Mouse (Mus musculus) hindbrain, embryonic 14.5 days (tissue): ENCODE measurements around the gene Myh10. TPM values are rescaled to one million over a fixed set of nuclear protein-coding genes. Genes with fewer than 3 reads are reported as not detected.
"Not testable (repeated sequence)": the region's sequence is repeated elsewhere in the genome, so short reads cannot be mapped to it uniquely, and the experiment has no call there.

Experiments used
- ATAC-seq: fragments of 200-750 bp; cut with Nextera tagmentation; 2 replicates; pipeline ENCODE4 v1.8.0; 2017; ENCODE audit warnings: moderate number of reproducible peaks, mild to moderate bottlenecking, moderate TSS enrichment, moderate library complexity; ENCODE audit not compliant: low FRiP score
- DNase-seq: peaks from one replicate; pipeline ENCODE4 v3.0.0-alpha.2; 2015; ENCODE audit warnings: low spot score
- H3K27ac ChIP-seq: fragments of 300-500 bp; sonication (generic); 2 replicates; pipeline ENCODE4 v1.5.1; 2014; ENCODE audit warnings: mild to moderate bottlenecking, moderate library complexity
- H3K27me3 ChIP-seq: fragments of 300-500 bp; sonication (generic); 2 replicates; pipeline ENCODE4 v1.6.1; 2014; ENCODE audit warnings: mild to moderate bottlenecking, low read length, mixed read lengths; ENCODE audit not compliant: control insufficient read depth, insufficient read depth
- H3K36me3 ChIP-seq: fragments of 300-500 bp; sonication (generic); replicated peaks from 2 replicates; pipeline ENCODE4 v1.6.1; 2014; ENCODE audit not compliant: control insufficient read depth, insufficient read depth
- H3K4me1 ChIP-seq: fragments of 300-500 bp; sonication (generic); replicated peaks from 2 replicates; pipeline ENCODE4 v1.6.1; 2014; ENCODE audit warnings: antibody characterized with exemption, low read length, mixed read lengths; ENCODE audit not compliant: control insufficient read depth, insufficient read depth
- H3K4me2 ChIP-seq: fragments of 300-500 bp; sonication (generic); replicated peaks from 2 replicates; pipeline ENCODE4 v1.6.1; 2014; ENCODE audit warnings: mild to moderate bottlenecking, moderate library complexity
- H3K4me3 ChIP-seq: fragments of 300-500 bp; sonication (generic); replicated peaks from 2 replicates; pipeline ENCODE4 v1.5.1; 2014; ENCODE audit warnings: mild to moderate bottlenecking, low read length
- H3K9ac ChIP-seq: fragments of 300-500 bp; sonication (generic); 2 replicates; pipeline ENCODE4 v1.6.1; 2014
- H3K9me3 ChIP-seq: fragments of 300-500 bp; sonication (generic); 2 replicates; pipeline ENCODE4 v1.6.1; 2016; ENCODE audit warnings: low read length; ENCODE audit not compliant: control insufficient read depth
- WGBS: fragments of 180-500 bp; shearing (Covaris S2); extraction: QIAGEN DNeasy Blood & Tissue Kit; methylation state at CpG from one replicate; pipeline ENCODE4 v1.1.7; 2014; 5-methylcytosine and 5-hydroxymethylcytosine counted together
- polyA plus RNA-seq: library from polyadenylated mRNA; unstranded; fragments of >200 nt; fragmentation: Nextera tagmentation; extraction: Ambion mirVana; gene quantifications from 2 replicates; pipeline ENCODE4 v1.2.1, GENCODE M21; 2014

Gene Myh10
- polyA plus RNA-seq, 1 experiment from 2014 or later: 95.3 TPM

GRCm38 (mm10) chr11:68798258-68798657, 106.9 kb downstream of the Myh10 start:
- Histone ChIP-seq H3K9ac (no peak overlapping the region), H3K27ac (no peak overlapping the region), H3K4me2 (no peak overlapping the region), H3K27me3 (no peaks in the 10 kb centered on the region), H3K36me3 (peaks cover 99% of the 10 kb centered on the region), H3K9me3 (no peaks in the 10 kb centered on the region), H3K4me1 (no peaks in the 10 kb centered on the region), H3K4me3 (no peak overlapping the region)
- no peak for DNase-seq
- 94% methylated on average over 10 of the region's 10 CpGs for WGBS
- no peak for ATAC-seq

- Histone ChIP-seq H3K4me1 (no peaks in the 10 kb centered on the region), H3K4me3 (no peak overlapping the region), H3K4me2 (no peak overlapping the region), H3K9me3 (no peaks in the 10 kb centered on the region), H3K27ac (no peak overlapping the region), H3K9ac (no peak overlapping the region), H3K36me3 (peaks cover 100% of the 10 kb centered on the region), H3K27me3 (no peaks in the 10 kb centered on the region)
- ATAC-seq (no peak), DNase-seq (no peak)
- 72% methylated on average over 4 of the region's 4 CpGs for WGBS
Measured at GRCm38 (mm10) chr11:68805148-68805547, 113.8 kb downstream of the Myh10 start.

DNA sequence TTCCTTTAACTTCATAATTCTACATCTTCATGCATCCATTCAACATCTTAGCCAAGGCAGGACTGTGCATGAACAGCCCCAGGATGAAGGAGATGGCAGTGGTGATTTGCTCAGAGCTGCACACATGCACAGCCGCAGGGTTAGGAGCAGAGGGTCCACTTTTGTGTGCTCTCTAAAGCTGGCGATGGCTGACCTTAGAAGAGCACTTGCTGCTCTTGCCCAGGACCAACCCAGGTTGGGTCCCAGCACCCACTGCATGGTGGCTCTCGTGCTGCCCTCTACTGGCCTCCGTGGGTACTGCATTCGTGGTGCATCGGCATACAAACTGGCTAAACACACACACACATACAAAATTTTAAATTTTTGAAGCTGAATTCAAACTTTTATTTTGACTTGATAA, 116.4 kb downstream of the Myh10 start:
- ATAC-seq (no peak), DNase-seq (peak; percentile 84)
- H3K4me3 ChIP-seq: no peak overlapping the region
- no peak overlapping the region for H3K9ac ChIP-seq
- H3K27me3 ChIP-seq: no peaks in the 10 kb centered on the region
- H3K4me2 ChIP-seq: no peak overlapping the region
- H3K4me1 ChIP-seq: no peaks in the 10 kb centered on the region
- 38% methylated on average over 6 of the region's 6 CpGs for whole genome bisulfite sequencing
- H3K9me3 ChIP-seq: no peaks in the 10 kb centered on the region
- peaks cover 100% of the 10 kb centered on the region for H3K36me3 ChIP-seq
- no peak overlapping the region for H3K27ac ChIP-seq

DNA sequence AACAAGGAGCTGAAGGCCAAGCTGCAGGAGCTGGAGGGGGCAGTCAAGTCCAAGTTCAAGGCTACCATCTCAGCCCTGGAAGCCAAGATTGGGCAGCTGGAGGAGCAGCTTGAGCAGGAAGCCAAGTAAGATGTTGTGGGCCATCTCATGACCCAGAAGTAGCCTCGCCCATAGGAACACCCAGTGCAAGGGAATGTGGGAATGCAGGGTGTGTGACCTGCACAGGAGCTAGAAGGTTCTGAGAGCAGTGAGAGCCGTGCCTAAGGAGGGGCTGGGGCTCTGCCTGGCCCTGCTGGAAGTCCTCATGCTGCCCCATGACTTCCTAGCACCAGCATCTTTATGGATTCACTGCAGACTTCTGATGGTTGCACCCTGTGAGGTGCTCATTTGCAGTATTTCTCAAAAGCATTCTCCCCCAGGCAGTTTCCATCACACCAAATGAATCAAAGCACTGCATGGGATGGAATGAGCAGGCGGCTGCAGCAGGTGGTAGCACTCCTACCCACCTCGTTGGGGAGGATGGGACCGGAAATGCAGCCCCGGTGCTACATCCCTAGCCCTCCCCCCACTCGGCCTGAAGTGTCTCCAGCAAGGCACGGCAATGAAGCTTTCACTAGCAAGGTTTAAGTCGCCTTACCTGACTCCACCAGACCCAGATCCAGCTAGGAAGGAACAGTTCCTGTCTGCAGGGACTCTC, 120.7 kb downstream of the Myh10 start:
- DNase-seq: no peak
- H3K27me3 ChIP-seq: no peaks in the 10 kb centered on the region
- 89% methylated on average over 9 of the region's 9 CpGs for WGBS

DNA sequence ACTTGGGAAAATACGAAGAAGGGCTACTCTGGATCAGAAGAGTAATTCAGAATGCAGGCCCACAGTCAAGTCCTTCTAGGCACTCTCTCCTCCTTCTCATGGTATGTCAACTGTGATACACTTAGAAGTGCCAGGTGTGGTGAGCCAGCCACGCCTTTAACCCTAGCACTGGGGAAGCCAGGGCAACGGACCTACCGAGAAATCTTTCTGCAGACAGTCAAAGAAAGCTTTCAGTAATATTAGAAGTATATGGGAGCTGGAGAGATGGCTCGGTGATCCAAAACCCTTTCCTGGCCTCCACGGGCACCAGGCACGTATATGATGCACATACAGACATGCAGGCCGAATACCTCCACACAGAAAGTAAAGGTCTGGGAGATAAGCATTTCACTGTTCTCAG, 127.1 kb downstream of the Myh10 start:
- H3K4me3 ChIP-seq: no peak overlapping the region
- no peaks in the 10 kb centered on the region for H3K4me1 ChIP-seq
- DNase-seq (no peak), ATAC-seq (no peak)
- peaks cover 87% of the 10 kb centered on the region for H3K36me3 ChIP-seq
- no peak overlapping the region for H3K27ac ChIP-seq
- H3K9ac ChIP-seq: no peak overlapping the region
- H3K9me3 ChIP-seq: no peaks in the 10 kb centered on the region
- no peaks in the 10 kb centered on the region for H3K27me3 ChIP-seq
- no peak overlapping the region for H3K4me2 ChIP-seq
- WGBS: 91% methylated on average over 8 of the region's 8 CpGs

More for the DNA sequence above, 120.7 kb downstream of the Myh10 start:
- Histone ChIP-seq H3K4me1 (no peaks in the 10 kb centered on the region), H3K36me3 (peaks cover 99% of the 10 kb centered on the region), H3K4me2 (no peak overlapping the region), H3K9ac (no peak overlapping the region), H3K27ac (no peak overlapping the region), H3K4me3 (no peak overlapping the region), H3K9me3 (no peaks in the 10 kb centered on the region)
- ATAC-seq: no peak

- DNase-seq: no peak
- Histone ChIP-seq H3K27ac (no peak overlapping the region), H3K4me3 (no peak overlapping the region), H3K9ac (no peak overlapping the region), H3K9me3 (no peaks in the 10 kb centered on the region), H3K4me1 (no peaks in the 10 kb centered on the region), H3K36me3 (peaks cover 82% of the 10 kb centered on the region), H3K27me3 (no peaks in the 10 kb centered on the region), H3K4me2 (no peak overlapping the region)
- no peak for ATAC-seq
- 89% methylated on average over 14 of the region's 14 CpGs for WGBS
Measured at GRCm38 (mm10) chr11:68819226-68819805, 128.0 kb downstream of the Myh10 start.

DNA sequence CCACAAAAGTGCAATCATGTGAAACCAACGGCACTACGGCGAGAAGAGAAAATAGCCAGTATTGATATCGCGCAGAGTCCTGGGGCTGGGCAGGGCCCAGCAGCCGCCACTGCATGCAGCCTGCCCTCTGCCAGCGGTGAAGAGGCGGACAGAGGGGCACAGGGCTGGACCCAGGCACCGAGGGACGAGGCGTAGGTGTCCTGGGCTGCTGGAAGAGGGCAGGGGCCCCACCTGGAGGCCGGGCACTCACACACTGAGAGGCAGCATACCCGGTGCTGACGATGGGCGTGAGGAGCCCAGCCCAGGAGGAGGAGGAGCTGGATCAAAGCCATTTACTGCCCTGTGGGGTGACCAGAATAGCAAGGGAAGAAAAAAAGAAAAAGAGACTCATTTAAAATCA, 131.0 kb downstream of the Myh10 start:
- no peak overlapping the region for H3K9ac ChIP-seq
- H3K4me1 ChIP-seq: no peaks in the 10 kb centered on the region
- ATAC-seq: no peak
- no peak overlapping the region for H3K27ac ChIP-seq
- H3K36me3 ChIP-seq: peaks cover 73% of the 10 kb centered on the region
- no peaks in the 10 kb centered on the region for H3K27me3 ChIP-seq
- H3K4me2 ChIP-seq: no peak overlapping the region
- H3K4me3 ChIP-seq: no peak overlapping the region
- 88% methylated on average over 15 of the region's 15 CpGs for whole genome bisulfite sequencing
- no peaks in the 10 kb centered on the region for H3K9me3 ChIP-seq
- no peak for DNase-seq

GRCm38 (mm10) chr11:68826735-68827134, 135.4 kb downstream of the Myh10 start:
- WGBS: 76% methylated on average over 3 of the region's 3 CpGs
- ATAC-seq: no peak
- peaks cover 72% of the 10 kb centered on the region for H3K36me3 ChIP-seq

GRCm38 (mm10) chr11:68831580-68831979, 140.2 kb downstream of the Myh10 start:
- peaks cover 94% of the 10 kb centered on the region for H3K36me3 ChIP-seq
- H3K27me3 ChIP-seq, H3K4me1 ChIP-seq, H3K9me3 ChIP-seq, H3K4me2 ChIP-seq, DNase-seq, H3K4me3 ChIP-seq, ATAC-seq, H3K9ac ChIP-seq, H3K27ac ChIP-seq: not testable (repeated sequence)
- WGBS: 94% methylated on average over 5 of the region's 5 CpGs

More at GRCm38 (mm10) chr11:68826735-68827134, 135.4 kb downstream of the Myh10 start:
- Histone ChIP-seq H3K27ac (no peak overlapping the region), H3K4me3 (no peak overlapping the region), H3K9ac (no peak overlapping the region), H3K9me3 (no peaks in the 10 kb centered on the region), H3K27me3 (no peaks in the 10 kb centered on the region), H3K4me2 (no peak overlapping the region), H3K4me1 (no peaks in the 10 kb centered on the region)
- no peak for DNase-seq
